Mouse (Mus musculus): ENCODE results near the gene Gm11444.
A peak's percentile ranks its signal among the peaks of the same experiment; 100 is the strongest.

The Gm11444 gene

DNA sequence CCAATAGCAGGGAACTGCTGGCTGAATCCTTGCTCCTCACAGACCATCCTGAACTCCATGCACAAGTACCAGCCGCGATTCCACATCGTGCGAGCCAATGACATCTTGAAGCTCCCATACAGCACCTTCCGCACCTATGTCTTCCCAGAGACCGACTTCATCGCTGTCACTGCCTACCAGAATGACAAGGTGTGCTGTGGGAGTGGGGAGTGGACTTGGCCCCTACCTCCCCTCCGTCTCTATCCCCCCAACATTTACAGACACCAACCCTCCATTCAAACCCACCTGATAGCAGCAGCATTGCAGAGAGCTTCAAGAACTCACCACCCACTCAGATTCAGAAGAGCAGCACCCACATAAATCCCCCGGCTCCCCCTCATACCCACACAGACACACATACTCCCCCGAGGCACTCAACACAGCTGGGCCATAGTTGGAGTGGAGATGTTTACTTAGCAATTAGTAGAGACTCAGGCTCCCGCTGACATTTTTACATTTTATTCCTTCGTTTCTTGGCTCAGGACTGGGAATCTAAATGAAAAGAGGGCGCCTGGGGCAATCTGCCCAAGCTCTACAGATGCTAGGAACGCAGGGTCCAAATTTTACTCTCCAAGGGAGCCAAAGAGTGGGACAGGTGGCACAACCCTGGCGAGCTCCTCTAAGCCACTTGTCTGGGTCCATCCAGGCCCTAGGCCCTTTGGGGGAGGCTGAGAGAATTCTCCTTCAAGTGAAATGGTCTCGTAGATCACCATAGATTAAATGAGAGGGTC, 14.2 kb downstream of the Gm11444 start:
- DNase-seq (ENCODE audit: low spot score) = no peak

DNA sequence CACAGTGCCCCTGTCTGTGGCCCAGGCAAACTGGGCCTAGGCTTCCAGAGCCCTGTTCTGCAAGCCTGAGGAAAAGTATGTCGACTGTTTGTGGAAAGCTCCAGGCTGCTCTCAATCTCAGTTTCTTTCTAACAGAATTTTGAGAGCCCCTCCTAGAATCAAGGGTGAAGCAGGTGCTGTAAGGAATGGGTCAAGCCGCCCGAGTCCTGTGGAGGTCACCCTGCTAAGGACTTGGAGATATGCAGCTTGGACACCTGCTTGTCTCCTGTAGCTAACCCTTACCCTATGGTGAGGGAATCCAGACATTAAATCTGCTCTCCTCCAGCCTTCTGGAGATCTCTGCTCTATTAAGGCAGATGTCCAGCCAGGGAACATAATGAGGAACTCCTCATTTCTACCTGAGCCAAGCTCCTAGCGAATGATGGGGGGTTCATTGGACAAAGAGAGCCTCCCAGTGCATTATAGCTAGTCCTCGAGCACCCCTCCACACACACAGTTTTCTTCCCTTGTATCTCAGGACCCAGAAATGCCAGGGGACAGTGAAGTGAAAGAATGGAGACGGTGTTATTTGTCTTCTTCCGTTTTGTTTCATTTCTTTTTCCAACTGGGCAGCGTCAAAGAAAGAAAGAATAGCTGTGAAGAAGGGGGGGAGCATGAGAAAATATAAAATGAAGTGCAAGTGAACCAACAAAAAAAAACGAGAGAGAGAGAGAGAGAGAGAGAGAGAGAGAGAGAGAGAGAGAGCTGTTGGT, 15.0 kb downstream of the Gm11444 start:
- no peak for DNase-seq (ENCODE audit: low spot score)

DNA sequence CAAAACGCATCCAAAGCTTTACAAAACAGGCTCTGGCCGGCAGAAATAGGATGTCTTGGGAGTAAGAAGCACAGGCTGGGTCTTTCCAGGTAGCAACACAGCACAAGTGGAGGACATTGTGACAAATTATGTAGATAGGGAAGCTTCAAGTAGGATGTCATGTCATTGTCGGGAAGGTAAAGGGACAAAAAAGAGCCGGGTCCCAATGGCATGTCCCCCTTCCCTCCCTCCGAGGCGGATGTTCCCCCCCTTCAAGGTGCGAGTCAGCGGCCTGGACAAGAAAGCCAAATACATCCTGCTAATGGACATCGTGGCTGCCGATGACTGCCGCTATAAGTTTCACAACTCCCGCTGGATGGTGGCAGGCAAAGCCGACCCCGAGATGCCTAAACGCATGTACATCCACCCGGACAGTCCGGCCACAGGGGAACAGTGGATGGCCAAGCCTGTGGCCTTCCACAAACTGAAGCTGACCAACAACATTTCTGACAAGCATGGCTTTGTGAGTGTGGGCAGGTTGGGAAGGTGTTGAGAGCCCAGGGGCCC, 15.7 kb downstream of the Gm11444 start:
- DNase-seq (ENCODE audit: low spot score) = no peak

DNA sequence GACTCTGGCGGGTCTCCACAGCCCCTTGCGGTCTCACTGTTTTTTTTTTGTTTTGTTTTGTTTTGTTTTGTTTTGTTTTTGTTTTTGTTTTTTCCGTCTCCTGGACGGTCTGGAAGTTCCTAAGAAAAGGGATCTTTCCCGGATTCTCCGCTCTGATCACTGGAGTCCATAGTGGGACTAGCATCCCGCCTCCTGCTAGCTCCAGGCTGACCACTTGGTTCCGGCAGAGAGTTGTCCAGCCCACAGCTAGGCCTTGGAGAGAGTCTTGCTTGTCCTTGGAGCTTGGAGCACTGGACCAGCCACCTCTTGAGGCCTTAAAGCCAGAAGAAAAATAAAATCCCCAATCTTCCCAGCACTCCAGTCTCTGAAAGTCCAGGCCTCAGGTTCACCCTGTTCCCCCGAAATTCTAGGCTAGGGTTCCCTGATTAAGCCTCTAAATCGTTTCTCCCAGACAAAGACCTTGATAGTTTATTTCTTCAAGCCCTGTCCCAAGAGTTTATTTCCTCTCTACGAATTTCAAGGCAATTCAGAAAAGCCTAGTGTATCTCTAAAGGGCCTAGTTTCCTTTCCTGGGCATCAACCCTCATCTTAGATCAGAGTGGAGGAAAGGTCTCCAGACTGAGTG, 16.3 kb downstream of the Gm11444 start:
- no peak for DNase-seq (ENCODE audit: low spot score)

DNA sequence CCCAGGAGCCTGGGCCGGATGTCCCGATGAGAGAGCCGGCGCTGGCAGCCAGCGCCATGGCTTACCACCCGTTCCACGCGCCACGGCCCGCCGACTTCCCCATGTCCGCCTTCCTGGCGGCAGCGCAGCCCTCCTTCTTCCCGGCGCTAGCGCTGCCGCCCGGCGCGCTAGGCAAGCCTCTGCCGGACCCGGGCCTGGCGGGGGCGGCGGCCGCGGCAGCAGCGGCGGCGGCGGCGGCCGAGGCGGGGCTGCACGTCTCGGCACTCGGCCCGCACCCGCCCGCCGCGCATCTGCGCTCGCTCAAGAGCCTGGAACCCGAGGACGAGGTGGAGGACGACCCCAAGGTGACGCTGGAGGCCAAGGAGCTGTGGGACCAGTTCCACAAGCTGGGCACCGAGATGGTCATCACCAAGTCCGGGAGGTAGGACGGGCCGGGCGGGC, 17.0 kb downstream of the Gm11444 start:
- DNase-seq (ENCODE audit: low spot score) = no peak

DNA sequence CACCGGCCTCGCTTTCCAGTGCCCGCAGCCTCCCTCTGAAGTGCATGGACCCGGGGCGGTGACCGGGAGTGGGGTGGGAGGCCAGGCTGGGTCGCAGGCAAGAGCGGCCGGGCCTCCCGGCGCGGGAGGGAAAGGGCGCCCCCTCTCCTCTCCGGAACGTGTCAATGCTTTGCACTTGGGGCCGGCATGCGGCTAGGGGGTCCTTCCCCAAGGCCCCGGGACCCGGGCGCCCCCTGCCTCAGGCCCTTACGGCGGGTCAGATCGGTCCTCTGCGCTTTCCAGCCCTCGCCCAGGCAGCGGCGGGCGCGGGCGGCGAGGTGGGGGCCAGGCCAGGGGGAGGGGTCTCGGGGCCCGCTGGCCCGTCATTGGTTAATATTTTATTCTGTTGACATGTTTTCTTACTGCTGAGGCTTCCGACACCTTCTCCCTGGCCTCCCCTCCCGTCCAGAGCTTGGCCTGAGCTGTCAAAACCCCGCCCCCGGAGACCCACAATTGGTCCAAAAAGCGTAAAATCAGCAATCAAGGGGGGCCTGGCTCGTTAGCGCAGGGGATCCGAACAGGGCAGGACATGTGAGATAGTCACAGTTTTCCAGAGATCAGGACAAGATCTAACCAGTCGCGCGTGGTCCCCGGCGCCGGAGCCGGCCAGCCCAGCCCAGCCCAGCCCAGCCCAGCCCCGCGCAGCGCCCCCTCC, 17.8 kb downstream of the Gm11444 start, which contains the start of gene Tbx2:
Tbx2 (plus strand) TSS at position 321 of the 694 bp plus-strand sequence.
- peak; percentile 34 for DNase-seq (ENCODE audit: low spot score)

DNA sequence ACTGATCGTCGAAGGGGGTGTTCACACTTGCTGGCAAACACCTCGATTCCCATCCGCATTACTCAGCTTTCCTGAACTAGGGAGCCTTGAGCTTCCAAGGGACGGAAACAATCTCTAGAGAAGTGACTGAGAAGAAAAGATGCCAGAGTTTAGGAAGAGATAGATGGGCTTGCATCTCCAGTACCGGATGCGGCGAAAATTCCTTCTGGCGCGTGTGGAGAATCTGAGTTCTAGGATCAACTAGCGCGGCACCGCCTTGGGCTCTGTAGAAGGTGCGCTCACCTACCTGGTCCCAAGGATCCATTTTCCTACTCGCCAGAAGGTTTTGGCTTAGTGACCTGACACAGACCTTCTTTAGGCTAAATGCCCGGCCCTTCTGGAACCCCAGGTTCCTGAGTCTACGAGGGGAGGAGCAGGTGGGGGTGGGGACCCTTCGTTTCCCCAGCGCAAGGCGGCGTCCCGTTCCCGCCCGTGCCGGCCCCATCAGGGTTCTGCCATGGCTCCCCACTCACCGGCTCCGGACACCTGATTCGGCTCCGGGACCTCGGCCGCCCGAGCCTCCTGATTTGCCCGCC, 18.4 kb downstream of the Gm11444 start:
- DNase-seq (ENCODE audit: low spot score) = no peak

DNA sequence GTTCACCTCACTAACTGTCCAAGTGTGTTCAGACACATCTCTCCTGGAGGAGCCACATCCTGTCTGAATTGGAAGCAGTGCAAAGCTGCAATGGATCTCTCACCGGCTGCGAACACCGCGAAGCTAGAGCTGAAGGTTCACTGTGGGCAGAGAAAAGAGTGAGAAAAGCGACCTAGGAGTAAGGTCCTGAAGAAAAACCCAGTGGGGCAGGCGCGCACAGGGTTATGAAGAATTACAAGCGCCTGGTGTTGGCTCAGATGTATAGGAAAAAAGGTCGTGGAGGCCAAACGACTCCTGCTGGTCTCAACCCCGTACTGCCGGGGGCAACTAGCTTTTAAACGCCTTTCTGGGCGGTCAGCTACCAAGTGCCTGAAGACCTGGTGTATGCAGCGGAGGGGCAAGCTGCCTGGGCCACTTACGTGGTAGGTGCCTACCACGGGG, 19.2 kb downstream of the Gm11444 start:
- no peak for DNase-seq (ENCODE audit: low spot score)

DNA sequence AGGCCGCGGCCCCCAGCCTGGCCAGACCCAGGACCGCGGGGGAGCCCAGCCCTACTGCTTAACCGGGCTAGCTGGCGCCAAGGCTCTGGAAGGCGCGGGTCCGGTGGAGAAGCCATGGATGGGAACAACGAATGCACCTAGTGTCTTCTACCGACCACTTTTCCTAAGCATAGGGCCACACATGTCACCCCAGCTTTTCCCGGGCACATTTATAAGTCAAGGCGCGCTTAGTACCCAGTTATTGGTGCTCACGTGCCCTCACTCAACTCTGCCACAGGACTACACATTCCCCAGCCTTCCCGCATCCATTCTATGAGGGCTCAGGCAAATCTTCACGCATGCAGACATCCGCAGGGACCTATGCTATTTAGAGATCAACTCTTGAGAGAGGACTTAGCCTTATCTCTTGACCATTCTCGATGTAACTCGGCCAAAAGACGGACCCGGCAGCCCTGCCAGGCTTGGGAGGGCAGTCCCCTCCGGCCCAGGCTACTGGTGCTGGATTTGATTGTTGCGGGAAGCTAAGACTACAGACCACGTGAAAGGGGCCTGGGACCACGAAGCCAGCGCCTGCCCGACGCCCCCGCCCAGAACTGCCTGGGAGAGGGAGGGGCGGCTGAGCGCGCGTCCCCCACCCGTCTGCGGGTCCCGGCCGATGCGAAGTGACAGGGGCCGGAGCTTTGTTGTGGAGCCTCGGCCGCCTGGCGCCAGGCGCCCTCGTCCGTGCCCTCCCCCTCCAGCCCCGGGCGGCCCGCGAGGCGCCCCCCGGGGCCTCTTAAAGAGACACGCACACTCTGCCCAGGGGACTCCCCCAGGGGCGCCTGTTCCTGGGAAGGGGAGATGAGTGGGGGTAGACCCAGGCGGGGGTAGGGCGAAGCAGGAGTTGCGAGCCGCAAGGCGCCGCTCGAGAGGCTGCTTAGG, 20.4 kb downstream of the Gm11444 start:
- DNase-seq (ENCODE audit: low spot score) = no peak

DNA sequence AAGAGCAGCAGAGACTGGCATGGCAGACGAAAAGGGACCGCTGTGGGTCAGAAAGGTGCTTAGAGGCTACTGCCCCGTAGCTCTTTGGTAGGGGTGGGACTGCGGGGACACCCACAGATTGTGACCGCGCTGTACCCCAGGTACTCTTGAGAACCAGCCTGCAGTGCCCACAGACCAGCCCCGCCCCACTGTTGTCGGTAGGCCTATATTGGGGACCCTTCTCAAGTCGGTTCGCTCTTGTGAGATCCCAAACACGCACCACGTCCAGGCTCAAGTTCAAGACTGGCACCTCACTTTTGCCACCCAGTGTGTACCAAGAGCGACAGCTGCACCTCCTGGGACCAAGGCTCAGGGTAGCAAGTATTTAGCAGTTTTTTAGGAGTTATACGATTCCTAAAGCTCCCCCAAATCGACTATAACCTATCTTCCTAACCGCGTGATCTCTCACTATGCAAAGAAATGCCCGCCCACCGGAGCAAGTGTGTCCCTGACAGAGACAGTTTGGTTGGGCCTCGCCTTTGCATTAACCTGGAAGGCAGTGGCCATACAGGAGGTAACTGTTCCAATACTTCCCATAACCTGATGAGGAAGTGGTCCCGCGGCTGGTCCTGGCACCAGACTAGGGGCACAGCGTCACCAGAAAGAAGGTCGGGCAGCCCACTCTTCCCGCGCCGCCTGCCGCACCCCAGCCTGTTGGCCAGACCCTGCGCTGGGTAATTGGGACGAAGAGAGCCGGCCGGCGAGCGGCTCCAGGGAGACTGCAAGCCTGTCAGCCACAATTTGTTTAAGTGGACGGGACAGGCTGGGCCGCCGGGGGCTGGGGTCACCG, 21.2 kb downstream of the Gm11444 start:
- DNase-seq (ENCODE audit: low spot score) = no peak

DNA sequence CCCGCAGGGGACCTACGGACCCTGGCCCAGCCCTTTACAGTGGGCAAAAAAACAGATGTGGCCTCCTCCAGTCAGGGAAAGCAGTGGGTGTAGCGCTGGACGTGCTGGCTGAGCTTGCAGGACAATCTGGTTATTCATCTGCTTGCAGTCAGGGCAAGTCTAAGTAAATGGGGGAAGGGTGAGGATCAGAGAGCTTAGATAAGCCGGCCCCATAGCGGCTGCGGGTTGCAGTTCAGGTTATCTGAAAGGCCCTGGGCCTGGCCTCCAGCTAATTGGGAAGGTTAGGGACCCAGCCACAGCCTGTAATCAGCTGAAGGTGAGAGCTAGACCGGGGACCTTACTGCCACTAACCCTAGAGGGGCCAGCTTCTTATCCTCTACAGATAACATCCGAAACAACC, 22.8 kb downstream of the Gm11444 start:
- no peak for DNase-seq (ENCODE audit: low spot score)

DNA sequence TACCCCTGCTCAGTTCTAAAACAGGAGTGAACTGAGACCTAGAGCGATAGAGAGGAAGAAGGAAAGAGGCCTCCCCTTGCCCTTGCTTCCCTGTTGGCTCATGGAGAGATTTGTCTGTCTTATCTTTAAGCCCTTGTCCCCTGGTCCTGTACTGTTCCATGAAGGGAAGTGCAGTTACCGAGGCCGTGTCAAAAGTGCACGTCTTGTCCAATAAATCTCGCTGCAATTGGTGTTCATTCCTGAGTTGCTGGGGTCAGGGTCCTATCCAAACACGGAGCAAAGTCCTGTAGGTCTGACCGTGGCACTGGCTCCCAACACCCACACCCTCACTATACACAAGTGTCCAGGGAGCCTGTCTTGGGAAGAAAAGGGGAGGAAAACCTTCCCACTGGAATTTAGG, 24.3 kb downstream of the Gm11444 start:
- no peak for DNase-seq (ENCODE audit: low spot score)

DNA sequence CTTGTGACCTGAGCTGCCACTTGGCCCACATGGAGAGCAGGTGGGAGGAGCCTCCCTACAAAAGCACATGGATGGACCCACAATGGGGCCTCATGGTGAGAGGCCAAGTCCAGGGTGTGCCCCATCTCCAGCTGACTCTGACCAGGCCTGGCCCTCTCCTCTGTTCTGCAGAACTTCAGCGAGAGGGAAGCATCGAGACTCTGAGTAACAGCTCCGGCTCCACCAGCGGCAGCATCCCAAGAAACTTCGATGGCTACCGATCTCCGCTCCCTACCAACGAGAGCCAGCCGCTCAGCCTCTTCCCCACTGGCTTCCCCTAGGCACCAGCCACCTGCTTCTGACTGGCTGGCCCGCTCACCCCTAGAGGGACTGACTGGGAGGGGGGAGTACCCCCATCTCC, 25.1 kb downstream of the Gm11444 start:
- no peak for DNase-seq (ENCODE audit: low spot score)

DNA sequence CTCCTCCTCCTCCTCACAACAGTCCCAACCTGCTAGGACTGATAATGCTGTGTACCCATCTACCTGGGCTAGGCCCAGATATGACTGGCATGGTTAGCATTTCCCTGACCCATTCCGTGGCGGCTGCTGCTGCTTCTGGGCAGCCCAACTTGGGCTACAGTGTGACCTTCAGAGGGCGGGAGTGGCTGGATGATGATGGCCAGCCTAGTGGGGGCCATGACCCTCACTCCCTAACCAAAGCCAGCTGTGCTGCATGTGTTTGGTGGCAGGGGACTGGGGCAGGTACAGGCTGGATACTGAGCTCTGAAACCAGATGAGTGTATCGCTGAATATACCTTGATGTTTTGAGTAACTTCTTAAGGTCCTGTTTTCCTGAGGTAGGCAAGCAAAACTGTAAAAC, 26.3 kb downstream of the Gm11444 start:
- DNase-seq (ENCODE audit: low spot score) = no peak

DNA sequence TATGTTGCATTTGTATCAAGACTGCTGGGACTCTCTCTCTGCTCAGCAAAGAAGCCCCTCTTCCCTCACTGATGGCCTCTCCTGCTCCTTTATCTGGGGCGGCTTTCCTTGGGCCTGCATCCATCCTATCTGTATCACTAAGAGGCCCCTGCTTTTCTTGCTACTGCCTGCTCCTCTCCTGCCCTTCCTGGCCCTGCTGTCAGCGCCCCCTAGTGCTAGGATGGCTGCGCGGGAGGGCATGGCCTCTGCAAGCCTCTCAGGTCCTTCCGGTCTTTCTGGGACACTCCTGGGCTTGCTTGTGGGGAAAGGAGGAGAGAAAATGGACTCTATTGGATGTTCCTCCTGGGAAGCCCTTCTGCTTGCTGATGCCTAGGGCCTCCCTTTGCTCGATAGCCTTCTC, 27.0 kb downstream of the Gm11444 start:
- peak; percentile 70 for DNase-seq (ENCODE audit: low spot score)

DNA sequence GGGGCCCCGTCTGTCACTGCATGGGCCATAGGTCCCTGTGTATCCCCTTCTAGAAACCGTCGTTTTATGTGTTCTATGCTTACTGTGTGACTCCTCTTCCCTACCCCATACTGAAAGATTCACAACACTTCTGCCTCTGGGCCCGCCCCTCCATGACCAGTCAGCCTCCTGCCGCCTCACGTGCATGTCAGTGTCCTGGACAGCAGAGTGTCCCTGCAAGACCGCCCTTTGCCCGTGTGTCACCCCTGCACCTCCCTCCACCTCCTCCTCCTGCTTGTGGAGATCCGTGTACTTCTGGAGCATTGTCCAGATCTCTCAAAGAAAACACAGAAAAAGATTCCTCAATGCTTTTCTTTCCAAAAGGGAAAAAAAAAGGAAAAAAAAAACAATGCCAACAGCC, 28.5 kb downstream of the Gm11444 start:
- no peak for DNase-seq (ENCODE audit: low spot score)

DNA sequence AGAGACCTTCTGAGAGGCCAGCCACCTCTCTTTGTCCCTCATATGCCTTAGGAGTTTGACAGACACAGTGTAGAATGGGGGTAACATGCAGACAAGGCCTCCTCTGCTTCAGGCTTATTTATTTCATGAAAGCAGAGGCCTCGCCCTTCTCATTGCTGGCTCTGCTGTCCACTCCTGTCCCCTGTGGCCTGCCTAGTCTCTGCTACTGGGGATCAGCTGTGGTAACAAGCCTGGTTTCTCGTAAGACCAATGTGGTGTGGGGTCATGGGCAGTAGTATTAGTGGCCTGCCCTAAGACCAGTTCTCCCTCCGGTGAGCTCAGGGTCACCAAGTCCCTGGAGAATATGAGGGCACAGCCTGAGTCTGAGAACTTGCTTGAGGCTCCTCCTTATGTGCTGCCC, 29.2 kb downstream of the Gm11444 start:
- DNase-seq (ENCODE audit: low spot score) = peak; percentile 48

DNA sequence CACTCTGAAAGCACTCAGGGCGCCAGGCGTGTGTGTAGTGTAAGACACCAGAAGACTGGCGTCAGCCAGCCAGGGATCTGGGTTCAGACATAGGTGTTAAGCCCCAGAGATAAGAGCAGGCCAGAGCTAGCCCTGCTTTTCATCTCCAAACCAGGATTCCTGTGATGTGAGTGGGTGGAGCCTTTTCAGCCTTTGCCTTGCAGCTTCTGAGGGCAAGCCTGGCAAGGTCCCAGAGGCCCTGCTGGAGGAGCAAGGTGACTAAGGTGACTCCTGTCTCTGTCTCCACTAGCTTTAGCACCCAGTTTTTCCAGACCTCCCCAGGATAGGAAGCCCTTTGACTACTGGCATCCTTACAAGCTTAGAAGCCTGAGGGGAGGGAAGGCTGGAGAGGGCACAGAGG, 31.7 kb downstream of the Gm11444 start:
- DNase-seq (ENCODE audit: low spot score) = no peak

DNA sequence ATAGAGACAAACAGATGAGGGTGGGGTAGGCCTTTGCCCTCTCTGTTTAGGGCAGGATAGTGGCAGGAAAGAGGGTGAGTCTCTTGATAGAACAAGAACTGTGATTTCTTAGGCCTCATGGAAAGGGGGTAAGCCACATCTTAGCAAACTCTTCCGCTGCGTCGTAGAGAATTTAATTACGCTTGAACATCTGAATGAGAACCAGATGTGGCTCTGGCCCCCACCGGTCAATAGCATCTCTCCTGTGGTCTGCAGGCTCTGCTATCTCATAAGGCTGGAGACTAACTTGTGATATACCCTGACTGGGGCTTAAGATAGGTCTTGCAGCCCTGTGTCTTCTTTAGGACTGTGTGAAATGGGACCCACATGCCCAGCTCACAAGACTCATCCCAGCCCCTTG, 33.7 kb downstream of the Gm11444 start:
- DNase-seq (ENCODE audit: low spot score) = no peak

DNA sequence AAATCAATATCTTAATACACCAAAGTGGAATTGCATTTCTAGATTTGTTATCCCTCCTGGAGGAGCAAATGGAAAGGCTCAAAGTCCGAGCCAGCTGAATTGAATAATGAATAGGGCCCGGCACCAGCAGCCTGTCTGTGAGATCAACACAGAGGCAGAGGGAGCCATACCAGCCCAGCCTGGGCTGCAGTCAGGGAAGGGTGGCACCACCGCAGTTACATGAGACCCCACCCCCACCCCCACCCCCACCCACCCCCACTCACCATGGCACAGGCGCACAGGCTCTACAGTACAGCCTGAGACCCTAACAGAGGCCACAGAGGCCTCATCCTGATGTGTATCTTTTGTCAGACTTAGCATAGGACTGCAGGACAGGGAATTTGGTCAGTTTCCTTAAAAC, 35.5 kb downstream of the Gm11444 start:
- no peak for DNase-seq (ENCODE audit: low spot score)

Measured in adipocyte (in vitro differentiated cells).